Mouse (Mus musculus) neural tube, embryonic 14.5 days (tissue): Measurements from ENCODE around the gene Asic4. TPM values are rescaled to one million over a fixed set of nuclear protein-coding genes. Genes with fewer than 3 reads are reported as not detected.

Experiments used
- ATAC-seq: fragments of 200-750 bp; cut with Nextera tagmentation; 2 replicates; pipeline ENCODE4 v1.8.0; 2017; ENCODE audit warnings: low read depth, mild to moderate bottlenecking, moderate TSS enrichment, moderate library complexity
- H3K27ac ChIP-seq: fragments of 300-500 bp; sonication (generic); 2 replicates; pipeline ENCODE4 v1.5.1; 2014; ENCODE audit warnings: low read depth, mild to moderate bottlenecking, control low read depth, low read length, moderate library complexity, mixed read lengths
- H3K27me3 ChIP-seq: fragments of 300-500 bp; sonication (generic); 2 replicates; pipeline ENCODE4 v1.6.1; 2014; ENCODE audit warnings: low read length; ENCODE audit not compliant: control insufficient read depth, insufficient read depth
- H3K36me3 ChIP-seq: fragments of 300-500 bp; sonication (generic); 2 replicates; pipeline ENCODE4 v1.6.1; 2014; ENCODE audit warnings: low read length, mixed read lengths; ENCODE audit not compliant: control insufficient read depth, insufficient read depth
- H3K4me1 ChIP-seq: fragments of 300-500 bp; sonication (generic); 2 replicates; pipeline ENCODE4 v1.6.1; 2014; ENCODE audit warnings: low read length; ENCODE audit not compliant: control insufficient read depth, insufficient read depth
- H3K4me2 ChIP-seq: fragments of 300-500 bp; sonication (generic); 2 replicates; pipeline ENCODE4 v1.6.1; 2014; ENCODE audit warnings: mild to moderate bottlenecking, low read depth, low read length, control low read depth
- H3K4me3 ChIP-seq: fragments of 300-500 bp; sonication (generic); 2 replicates; pipeline ENCODE4 v1.5.1; 2014; ENCODE audit warnings: low read depth, low read length, control low read depth, mixed read lengths
- H3K9ac ChIP-seq: fragments of 300-500 bp; sonication (generic); replicated peaks from 2 replicates; pipeline ENCODE4 v1.6.1; 2014; ENCODE audit warnings: low read depth, mild to moderate bottlenecking, control low read depth, low read length, mixed read lengths
- H3K9me3 ChIP-seq: fragments of 300-500 bp; sonication (generic); 2 replicates; pipeline ENCODE4 v1.6.1; 2016; ENCODE audit warnings: low read length; ENCODE audit not compliant: control insufficient read depth
- WGBS: fragments of 180-500 bp; shearing (Covaris S2); extraction: QIAGEN DNeasy Blood & Tissue Kit; methylation state at CpG from one replicate; pipeline ENCODE4 v1.1.7; 2014; 5-methylcytosine and 5-hydroxymethylcytosine counted together
- polyA plus RNA-seq: library from polyadenylated mRNA; unstranded; fragments of >200 nt; fragmentation: Nextera tagmentation; extraction: Ambion mirVana; gene quantifications from 2 replicates; pipeline ENCODE4 v1.2.1, GENCODE M21; 2014

Asic4 gene
- polyA plus RNA-seq, 1 experiment from 2014 or later, result 6.9 TPM

DNA sequence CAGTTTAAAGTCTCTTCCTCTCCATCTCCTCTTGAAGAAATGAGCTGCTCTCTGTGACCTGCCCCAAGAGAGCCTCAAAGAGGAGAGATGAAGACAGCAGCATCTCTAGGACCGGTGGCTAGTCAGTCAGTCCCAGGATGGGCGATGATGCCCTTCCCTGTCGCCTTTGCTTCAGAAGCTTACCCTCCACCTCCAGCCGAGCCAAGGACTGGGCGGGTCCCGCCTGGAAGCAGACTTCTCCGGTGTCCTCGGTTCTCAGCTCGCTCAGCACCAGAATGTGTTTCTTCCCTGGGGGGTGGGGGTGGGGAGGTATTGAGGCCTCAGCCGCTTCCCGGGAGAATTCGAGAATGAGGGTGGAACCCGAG, 36.8 kb downstream of the Asic4 start:
- Histone ChIP-seq H3K4me1 (peaks cover 4% of the 10 kb centered on the region; the same call in 1 of the 2 replicates), H3K27me3 (peaks cover 29% of the 10 kb centered on the region), H3K27ac (no peak overlapping the region), H3K4me2 (peak overlapping the region; percentile 83), H3K9me3 (no peaks in the 10 kb centered on the region), H3K4me3 (peak overlapping the region; percentile 41), H3K36me3 (peaks cover 21% of the 10 kb centered on the region), H3K9ac (no peak overlapping the region)
- ATAC-seq, result peak; percentile 9; the same call in 1 of the 2 replicates
- WGBS, result 1% methylated on average over 13 of the region's 13 CpGs

DNA sequence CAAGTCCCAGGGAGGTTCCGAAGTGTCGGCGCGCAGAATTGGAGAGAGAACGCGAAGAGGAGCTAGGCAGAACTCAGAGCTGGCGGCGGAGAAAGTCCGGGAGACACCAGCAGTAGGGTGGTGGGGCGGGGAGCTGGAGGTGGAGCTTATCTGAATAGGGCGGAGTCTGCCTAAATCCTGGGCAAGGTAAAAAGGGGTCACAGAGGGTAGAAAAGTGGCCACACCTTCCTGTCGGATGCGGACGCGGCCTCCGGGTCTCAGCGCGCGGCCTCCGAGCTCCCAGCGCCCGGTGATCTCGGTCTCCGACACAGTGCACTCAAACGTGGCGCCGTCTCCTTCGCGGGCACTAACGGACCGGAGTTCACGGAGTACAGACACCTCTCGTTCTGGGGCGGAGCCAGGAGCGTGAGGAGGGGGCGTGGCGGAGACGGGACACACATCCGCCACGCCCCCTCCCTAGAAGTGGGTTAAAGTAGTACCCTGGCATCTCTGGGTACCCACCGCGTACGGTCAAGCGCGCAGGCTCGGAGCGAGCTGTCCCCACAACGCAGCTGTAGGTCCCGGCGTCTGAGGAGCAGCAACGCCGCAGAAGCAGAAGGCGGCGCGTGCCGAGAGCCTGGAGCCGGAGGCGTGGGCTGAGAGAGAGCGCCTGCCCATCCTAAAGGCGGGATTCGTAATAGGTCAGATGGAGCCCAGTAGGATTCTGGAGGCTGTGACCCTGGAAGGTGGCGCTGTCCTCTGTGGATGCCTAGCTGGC, 37.3 kb downstream of the Asic4 start:
- Histone ChIP-seq H3K27ac (no peak overlapping the region), H3K36me3 (peaks cover 19% of the 10 kb centered on the region), H3K27me3 (peaks cover 29% of the 10 kb centered on the region), H3K4me2 (peak overlapping the region; percentile 83), H3K4me1 (peaks cover 4% of the 10 kb centered on the region; the same call in 1 of the 2 replicates), H3K9me3 (no peaks in the 10 kb centered on the region), H3K9ac (peak overlapping the region; percentile 26; the same call in 1 of the 2 replicates), H3K4me3 (peak overlapping the region; percentile 41)
- under 1% methylated on average over 62 of the region's 62 CpGs for WGBS
- ATAC-seq, result peak; percentile 72

DNA sequence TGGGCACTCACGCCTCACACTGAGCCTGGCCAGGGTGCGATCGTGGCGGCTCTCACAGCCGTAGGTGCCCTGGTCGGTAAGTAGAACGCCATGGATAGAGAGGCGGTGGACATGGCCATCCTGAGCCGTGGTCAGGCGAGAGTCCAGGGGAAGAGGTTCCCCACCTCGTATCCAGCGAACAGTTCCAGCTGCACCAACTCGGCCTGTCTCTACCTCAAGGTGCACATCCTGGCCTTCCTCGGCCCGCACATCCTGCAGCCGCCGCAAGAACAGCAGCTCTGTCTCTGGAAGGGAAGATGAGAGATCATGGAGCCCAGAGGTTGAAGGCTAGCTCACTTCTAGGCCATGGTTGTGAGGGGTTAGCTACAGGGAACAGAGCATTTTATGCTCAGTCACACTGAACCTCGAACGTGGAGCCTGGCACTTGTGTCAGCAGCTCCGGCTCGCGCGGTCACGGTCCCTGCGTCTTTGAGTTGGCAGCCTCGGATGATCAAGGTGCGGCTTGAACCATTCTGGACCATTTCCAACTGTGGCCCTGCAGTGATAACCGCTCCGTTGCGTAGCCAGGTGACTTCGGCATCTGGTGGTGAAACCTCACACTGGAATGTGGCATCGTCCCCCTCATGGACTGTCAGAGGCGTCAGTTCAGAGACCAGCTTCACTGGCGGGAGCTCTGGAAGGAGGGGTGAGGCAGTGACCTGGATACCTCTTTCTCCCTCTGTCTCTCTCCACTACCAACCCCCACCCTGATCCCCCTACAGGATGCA, 40.7 kb downstream of the Asic4 start:
- Histone ChIP-seq H3K9ac (no peak overlapping the region), H3K4me3 (no peak overlapping the region), H3K4me2 (no peak overlapping the region), H3K27me3 (peaks cover 12% of the 10 kb centered on the region; the same call in 1 of the 2 replicates), H3K4me1 (peaks cover 4% of the 10 kb centered on the region; the same call in 1 of the 2 replicates), H3K27ac (no peak overlapping the region), H3K9me3 (no peaks in the 10 kb centered on the region), H3K36me3 (peaks cover 4% of the 10 kb centered on the region; the same call in 1 of the 2 replicates)
- 87% methylated on average over 34 of the region's 34 CpGs for WGBS
- ATAC-seq, result no peak

DNA sequence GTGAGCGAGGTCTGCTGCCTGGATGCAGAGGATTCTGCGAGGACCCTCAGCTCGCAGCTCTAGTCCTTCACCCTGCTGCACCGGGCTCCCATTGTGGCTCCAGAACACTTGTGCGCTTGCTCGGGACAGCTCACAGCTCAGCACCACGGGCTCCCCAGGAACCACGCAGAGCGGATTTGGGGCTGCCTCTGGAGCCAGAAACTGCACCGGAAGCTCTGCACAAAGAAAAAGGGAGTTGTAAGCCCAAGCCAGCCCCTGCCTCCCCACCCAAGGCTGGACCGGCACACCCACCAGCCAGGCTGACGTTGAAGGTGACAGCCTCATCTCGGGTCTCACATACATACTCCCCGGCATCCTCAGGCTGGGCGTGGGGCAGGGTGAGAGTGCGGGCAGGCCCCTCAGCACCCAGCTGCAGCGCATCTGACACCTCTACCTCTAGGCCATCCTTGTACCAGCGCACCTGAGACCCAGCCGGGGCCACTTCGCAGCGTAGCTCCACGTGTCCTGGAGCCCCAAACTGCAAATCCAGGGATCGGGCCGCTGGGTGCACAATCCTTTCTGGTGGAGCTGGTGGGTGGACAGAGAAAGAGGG, 42.4 kb downstream of the Asic4 start:
- no peak overlapping the region for H3K27ac ChIP-seq
- no peaks in the 10 kb centered on the region for H3K9me3 ChIP-seq
- no peak for ATAC-seq
- peaks cover 9% of the 10 kb centered on the region for H3K36me3 ChIP-seq
- WGBS, result 48% methylated on average over 24 of the region's 24 CpGs
- H3K9ac ChIP-seq, result no peak overlapping the region
- H3K4me1 ChIP-seq, result peaks cover 4% of the 10 kb centered on the region; the same call in 1 of the 2 replicates
- H3K27me3 ChIP-seq, result 0 out of 2 replicates have a peak, but pooled peaks cover 8% of the 10 kb centered on the region
- H3K4me2 ChIP-seq, result no peak overlapping the region
- H3K4me3 ChIP-seq, result no peak overlapping the region

DNA sequence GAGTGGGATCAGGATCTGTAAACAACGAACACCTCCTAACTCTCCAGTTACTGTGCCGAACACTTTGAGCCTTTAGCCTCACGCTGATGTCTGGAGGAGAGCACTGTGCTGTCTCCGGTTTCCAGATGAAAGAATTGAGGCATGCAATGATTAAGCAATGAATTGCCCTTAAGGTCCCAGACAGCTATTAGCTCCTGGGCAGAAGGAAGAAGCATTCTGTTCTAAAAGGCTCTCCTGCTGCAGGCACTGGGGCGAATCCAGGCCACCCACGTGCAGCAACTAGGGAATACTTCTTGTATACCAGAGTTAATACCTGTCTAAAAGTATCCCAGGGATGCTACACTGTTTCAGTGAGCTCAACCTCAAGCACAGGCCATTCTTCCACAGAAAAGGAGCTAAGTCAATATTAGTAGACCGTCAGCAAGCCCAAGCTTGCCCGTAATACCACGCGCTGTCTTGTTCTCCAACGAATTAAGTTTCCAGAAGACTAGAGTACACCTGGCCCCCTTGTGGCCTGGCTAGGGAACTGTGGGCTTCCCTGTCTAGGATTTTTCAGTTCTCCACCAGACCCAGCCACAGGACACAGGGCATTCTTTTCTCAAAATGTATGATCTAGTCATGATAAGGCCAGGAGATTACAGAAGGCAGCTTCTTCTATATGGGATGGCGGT, 44.8 kb downstream of the Asic4 start:
- no peak overlapping the region for H3K27ac ChIP-seq
- H3K4me2 ChIP-seq, result no peak overlapping the region
- 27% methylated on average over 12 of the region's 12 CpGs for WGBS
- H3K4me1 ChIP-seq, result no peaks in the 10 kb centered on the region
- H3K9me3 ChIP-seq, result no peaks in the 10 kb centered on the region
- no peak overlapping the region for H3K9ac ChIP-seq
- peaks cover 13% of the 10 kb centered on the region for H3K36me3 ChIP-seq
- no peaks in the 10 kb centered on the region for H3K27me3 ChIP-seq
- peak; percentile 35; the same call in 1 of the 2 replicates for ATAC-seq
- H3K4me3 ChIP-seq, result no peak overlapping the region

DNA sequence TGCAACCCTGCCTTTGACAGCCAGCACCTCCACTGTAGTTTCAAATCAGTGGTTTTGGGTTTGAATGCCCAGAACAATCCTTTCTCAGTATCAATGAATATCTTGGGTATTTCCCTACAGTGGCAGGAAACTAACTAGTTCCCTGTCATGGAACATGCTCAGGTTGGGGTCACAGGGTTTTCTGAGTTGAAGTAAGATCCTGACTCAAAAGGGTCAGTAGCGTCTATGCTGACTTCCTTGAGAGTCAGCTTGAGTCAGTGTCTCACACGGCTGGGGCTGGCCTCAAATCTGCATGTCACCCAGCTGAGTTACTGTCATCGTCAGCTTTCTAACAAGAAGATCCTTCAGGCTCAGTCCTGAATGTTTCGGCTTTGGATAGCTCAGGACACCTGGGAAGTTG, 48.7 kb downstream of the Asic4 start:
- no peak for ATAC-seq
- H3K9ac ChIP-seq, result no peak overlapping the region

DNA sequence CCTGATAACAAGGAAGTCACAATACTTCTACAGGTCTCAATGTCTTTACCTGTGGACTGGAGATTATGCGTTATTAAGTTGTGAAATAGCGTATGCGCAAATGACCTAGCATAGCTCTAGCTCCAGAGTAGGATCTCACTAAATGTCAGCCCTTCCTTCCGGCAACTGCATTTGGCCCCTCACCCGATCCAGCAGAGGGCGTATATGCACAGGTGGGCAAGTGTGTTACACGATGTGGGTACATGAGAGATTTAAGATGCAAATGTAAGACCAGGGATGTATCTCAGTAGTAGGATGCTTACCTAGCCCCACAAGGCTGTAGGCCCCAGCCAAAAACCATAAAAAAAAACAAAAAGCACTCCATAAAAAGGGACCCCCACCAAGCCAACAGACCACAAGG, 49.2 kb downstream of the Asic4 start:
- H3K9me3 ChIP-seq, result no peaks in the 10 kb centered on the region
- H3K4me3 ChIP-seq, result no peak overlapping the region
- no peaks in the 10 kb centered on the region for H3K4me1 ChIP-seq
- H3K36me3 ChIP-seq, result peaks cover 24% of the 10 kb centered on the region; the same call in 1 of the 2 replicates
- WGBS, result 88% methylated on average over 7 of the region's 7 CpGs
- H3K4me2 ChIP-seq, result no peak overlapping the region
- no peaks in the 10 kb centered on the region for H3K27me3 ChIP-seq
- no peak overlapping the region for H3K9ac ChIP-seq
- no peak overlapping the region for H3K27ac ChIP-seq
- no peak for ATAC-seq

More for the DNA sequence above, 48.7 kb downstream of the Asic4 start:
- WGBS, result 85% methylated on average over 4 of the region's 4 CpGs
- no peaks in the 10 kb centered on the region for H3K4me1 ChIP-seq
- no peak overlapping the region for H3K4me3 ChIP-seq
- no peak overlapping the region for H3K4me2 ChIP-seq
- H3K27ac ChIP-seq, result no peak overlapping the region
- no peaks in the 10 kb centered on the region for H3K9me3 ChIP-seq
- peaks cover 24% of the 10 kb centered on the region; the same call in 1 of the 2 replicates for H3K36me3 ChIP-seq
- no peaks in the 10 kb centered on the region for H3K27me3 ChIP-seq

DNA sequence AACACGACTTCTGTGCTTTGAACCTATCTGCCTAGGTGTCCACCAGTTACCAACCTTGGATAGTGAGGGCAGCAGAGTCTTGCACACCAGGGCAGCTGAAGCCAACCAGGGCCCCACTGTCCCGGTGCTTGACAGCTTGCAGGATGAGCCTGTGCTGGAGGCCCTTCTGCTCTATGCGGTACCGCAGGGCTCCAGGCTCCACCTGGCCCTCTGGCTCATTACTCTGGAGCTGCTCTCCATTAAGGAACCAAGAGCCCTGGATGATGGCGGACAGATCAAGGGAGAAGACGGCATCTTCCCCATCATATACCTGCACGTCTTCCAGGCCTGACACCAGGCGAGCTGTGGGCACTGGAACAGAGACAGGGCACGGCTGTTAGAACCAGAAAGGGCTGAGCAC, 51.7 kb downstream of the Asic4 start:
- 98% methylated on average over 9 of the region's 9 CpGs for WGBS
- no peak overlapping the region for H3K9ac ChIP-seq
- no peak for ATAC-seq
- H3K27me3 ChIP-seq, result no peaks in the 10 kb centered on the region
- H3K4me1 ChIP-seq, result peaks cover 3% of the 10 kb centered on the region; the same call in 1 of the 2 replicates
- no peak overlapping the region for H3K27ac ChIP-seq
- H3K4me2 ChIP-seq, result no peak overlapping the region
- H3K36me3 ChIP-seq, result peaks cover 23% of the 10 kb centered on the region; the same call in 1 of the 2 replicates
- no peak overlapping the region for H3K4me3 ChIP-seq
- H3K9me3 ChIP-seq, result no peaks in the 10 kb centered on the region
